Mouse (Mus musculus): ENCODE data around the gene Ttc21a.

Gene Ttc21a

DNA sequence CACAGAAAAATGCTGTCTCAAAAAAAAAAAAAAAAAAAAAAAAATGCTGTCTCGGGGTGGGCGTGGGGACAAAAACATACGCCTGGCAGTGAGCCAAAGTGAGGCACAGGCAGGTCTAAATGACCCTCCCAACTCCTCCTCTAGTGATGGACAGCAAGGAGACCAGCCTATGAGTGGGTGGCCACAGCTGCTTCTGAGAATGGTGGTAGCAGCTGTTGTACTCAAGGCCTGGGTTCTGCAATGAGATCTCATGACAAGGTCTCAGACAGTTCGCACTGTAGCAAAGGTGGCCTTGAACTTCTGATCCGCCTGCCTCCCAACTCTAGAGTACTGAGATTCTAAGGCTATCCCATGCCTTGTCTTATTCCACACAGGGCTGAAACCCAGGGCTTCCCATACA, 4.0 kb downstream of the Ttc21a start:
- no peak for DNase-seq (ENCODE audit: low spot score in 2 of 2)

DNA sequence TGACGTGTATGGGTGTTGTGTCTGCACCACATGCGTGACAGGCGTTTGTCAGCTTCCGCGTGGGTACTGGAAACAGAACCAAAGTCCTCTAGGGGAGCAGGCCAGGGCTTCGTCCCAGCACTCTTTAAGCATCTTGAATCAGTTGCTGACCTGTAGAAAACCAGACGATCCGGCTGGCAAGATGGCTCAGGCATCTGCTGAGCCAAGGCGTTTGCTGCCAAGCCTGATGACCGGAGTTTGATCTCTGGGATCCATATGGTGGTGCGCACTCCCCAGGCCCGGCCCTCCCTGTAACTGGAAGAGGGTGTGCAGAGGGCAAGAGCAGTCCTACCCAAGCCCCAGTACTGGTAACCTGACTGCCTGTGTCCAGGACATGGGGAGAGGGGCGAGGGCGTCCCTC, 4.5 kb downstream of the Ttc21a start:
- DNase-seq (ENCODE audit: low spot score in 2 of 2) = no peak

DNA sequence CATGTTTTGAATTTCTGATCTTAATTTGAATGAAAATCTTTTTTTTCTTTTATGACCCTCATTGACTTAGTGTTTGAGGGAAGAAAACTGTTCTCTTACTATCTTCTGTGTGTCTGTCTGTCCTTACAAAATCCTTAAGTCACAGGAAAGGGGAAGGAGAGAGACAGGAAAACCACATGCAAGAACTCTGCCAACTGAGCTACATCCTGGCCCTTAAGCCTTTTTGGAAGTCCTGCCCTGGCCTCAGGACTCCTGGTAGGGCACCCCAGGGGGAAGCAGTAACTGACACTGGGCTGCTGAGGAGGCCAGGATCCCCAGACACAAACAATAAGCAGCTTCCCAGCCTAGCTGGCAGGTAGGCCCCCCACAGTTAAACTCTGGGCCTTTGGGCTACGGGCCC, 5.9 kb downstream of the Ttc21a start:
- DNase-seq (ENCODE audit: low spot score in 2 of 2) = no peak

DNA sequence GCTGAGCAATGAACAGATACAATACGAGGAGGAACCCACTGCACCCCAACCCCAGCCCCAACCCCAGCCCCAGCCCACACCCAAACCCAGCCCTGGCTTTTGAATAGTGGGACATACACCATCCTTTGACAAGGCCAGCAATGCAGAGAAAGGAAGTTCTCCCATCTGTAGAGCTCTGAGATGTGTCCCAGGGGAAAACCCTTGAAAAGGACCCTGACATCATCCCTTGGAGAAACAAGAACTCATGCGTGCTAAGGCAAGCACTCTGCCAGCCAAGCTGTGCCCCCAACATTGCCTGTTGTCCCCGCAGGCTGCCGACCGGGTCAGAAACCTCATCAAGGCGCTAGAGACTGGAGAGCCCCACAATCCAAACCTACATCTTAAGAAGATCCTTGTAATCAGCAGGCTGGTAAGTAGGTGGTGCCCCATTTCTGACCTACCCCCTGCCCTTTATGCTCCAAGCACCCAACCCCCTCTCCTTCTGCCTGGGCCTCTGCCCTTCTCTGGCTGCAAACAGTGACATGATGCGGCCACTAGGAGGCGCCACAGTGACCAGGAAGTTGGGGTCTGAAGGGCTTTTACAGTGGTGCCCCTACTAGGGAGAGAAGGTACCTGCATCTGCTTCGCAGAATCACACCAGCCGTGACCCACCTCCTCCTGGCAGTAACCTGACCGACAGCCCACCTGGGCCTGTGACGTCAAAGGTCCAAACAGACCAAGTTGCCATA, 7.9 kb downstream of the Ttc21a start:
- no peak for DNase-seq (ENCODE audit: low spot score in 2 of 2)

DNA sequence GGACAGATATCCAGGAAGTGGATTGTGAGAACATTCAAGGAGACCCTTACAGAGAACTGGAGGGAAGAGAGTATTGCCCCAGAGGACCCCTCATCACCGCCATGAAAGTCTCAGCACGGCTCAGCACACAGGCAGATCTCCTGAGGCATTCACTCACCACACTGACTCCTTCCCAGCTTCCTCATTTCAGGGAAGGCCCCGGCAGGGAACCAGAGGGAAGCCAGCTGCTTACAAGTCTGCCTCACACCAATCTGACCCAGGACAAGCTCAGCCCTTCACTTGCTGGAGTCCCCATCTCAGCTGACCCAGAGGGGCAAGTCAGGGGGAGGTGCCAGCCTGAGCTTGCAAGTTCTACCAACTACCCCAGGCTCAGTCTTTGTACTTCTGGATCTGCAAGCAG, 11.4 kb downstream of the Ttc21a start:
- no peak for DNase-seq (ENCODE audit: low spot score in 2 of 2)

DNA sequence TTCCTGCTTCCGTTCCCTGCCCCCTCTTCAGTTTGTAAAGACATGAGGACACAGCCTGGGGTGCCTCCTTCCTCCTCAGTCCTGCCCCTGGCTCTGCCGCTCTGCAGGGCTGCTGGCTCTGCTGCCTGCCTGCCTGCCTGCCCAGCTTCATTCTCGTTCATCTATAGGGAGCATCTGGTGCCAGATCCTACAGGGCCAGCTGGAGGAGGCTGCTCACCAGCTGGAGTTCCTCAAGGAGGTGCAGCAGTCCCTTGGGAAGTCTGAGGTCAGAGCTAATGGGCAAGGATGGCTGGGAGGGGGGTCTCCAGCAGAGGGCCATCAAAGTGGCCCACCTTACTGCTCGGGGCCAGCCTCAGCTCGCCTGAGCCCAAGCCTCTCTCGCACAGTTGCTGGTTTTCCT, 13.0 kb downstream of the Ttc21a start:
- no peak for DNase-seq (ENCODE audit: low spot score in 2 of 2)

DNA sequence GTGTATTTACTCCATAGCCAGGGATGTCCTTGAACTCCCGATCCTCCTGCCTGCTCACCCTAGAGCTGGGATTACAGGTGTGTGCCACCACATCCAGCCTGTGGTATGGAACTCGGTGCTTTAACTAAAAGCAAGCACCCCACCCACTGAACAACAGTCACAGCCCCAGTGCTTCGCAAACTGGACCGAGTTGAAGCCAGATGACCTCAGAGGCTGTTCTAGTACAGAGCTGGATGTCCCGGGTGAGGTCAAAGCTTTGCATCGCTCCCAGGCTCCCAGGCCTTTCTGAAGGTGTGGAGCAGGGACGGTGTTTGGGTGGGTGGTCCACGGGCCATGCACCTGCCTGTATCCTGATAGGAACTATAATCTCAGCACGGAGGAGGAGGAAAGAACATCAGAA, 14.0 kb downstream of the Ttc21a start:
- no peak for DNase-seq (ENCODE audit: low spot score in 2 of 2)

DNA sequence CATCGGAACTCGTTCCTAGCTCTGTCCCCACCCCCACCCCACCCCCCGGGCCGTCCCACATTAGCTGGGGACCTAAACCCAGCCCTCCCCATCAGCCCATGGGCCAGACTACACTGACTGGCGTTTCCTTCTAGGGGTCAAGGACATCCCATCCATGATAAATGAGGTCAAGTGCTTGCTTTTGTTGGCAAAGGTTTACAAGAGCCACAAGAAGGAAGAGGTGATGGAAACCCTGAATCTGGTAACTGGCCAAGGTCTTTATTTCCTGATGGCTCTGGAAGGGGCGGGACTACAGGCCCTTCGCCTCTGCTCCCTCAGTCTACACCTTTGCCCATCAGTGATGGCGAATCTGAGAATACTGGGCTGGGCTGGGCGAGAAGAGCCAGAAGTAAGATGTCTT, 21.4 kb downstream of the Ttc21a start:
- DNase-seq (ENCODE audit: low spot score in 2 of 2) = no peak

DNA sequence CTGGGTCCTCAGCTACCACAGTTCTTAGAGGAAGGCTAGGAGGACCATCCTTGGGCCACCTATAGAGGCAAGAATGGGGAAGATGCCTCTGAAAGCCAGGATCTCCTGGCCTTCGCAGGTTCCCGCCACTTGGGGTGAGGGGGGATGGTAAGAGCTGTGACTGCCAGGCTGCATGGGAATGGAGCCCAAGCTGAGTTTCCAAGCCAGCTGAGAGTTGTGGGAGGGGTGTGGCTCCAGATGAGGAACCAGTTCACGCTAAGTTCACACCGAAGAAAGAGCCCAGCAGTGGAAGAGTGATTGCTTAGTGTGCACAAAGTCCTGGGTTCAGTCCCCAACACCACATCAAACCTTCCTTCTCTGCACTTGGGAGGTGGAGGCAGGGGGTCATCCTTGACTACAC, 24.8 kb downstream of the Ttc21a start:
- no peak for DNase-seq (ENCODE audit: low spot score in 2 of 2)

DNA sequence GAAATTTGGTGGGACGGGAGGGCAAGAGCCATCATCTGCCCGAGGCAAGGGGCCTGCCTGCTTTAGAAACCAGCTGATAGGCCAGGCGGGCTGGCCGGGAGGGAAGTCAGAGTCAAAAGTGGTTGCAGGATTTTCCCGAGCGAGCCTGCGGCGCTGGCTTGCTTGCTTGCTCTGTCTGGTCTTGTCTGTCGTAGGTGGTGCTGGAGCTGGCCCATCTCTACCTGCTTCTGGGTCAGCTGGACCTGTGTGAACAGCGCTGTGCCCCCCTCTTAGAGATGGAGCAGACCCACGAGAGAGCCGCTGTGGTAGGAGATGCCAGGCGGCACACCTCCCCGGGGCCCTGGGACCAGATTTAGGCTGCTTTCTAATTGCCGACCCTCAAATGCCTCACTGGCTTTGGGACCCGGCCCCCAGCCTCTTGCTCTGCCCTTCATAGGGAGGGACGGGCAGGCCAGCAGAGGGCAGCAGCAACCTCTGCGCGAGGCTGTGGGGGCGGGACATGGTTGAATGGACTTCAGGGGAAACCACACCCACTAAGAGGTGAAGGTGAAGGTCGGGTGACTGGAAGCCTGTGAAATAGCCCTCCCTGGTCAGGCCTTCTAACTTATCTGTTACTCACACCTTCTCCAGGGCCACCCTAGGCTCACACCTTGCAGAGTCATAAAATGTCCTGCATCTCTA, 25.7 kb downstream of the Ttc21a start:
- no peak for DNase-seq (ENCODE audit: low spot score in 2 of 2)

DNA sequence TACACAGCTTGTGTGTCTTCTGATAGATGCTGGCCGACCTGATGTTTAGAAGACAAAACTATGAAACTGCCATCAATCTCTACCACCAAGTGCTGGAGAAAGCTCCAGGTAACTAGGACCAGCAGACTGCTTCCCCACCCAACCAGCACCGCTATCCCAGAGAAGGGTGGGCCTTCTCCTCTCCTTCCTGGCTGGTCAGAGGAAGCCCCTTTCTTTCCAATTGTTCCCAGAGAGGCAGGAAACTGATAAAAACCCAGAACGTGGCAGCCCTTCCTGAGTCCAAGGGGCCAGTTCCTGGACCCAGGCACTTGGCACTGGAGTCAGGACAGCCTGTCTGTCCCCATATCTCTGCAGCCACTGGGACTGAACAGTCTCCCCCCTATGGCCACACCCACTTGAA, 26.8 kb downstream of the Ttc21a start:
- no peak for DNase-seq (ENCODE audit: low spot score in 2 of 2)

DNA sequence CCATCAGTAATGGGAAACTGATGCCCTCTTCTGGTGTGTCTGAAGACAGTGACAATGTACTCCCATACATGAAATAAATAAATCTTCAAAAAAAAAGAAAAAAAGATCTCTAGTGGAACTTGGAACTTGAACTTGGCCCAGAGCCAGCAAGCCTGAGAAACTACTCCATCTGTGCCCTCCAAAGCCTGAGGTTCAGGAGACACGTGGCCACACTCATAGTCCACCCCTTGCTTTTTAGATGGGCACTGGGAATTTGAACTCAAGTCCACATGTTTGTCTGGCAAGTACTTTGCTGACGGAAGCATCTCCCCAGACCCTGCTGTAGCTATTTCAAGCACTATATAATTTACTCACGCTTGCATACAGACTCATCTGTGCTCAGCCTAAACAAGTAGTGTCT, 27.8 kb downstream of the Ttc21a start:
- DNase-seq (ENCODE audit: low spot score in 2 of 2) = no peak

DNA sequence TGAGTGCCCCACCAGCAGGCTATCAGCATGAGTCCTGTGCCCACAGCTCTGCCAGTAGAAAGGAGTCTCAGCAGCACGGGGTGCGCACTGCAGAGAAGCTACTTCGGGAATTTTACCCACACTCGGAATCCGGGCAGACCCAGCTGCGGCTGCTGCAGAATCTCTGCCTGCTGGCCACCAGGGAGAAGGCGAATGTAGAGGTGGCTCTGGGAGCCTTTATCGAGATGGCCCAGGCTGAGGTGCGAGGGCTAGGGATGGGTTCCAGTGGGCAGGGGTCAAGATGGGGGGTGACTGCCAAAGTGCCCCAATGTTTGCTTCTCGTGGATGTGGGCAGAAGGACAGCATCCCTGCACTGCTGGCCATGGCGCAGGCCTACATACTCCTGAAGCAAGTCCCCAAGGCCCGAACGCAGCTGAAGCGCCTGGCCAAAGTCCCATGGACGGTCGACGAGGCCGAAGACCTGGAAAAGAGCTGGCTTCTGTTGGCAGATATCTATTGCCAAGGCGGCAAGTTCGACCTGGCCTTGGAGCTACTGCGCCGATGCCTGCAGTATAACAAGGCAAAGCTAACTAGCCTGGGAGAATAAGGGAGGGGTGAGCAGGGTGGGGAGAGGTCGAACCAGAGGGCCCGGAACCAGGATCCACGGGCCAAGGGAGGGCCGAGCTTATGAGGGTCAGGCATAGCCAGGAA, 29.0 kb downstream of the Ttc21a start:
- DNase-seq (ENCODE audit: low spot score in 2 of 2) = no peak

DNA sequence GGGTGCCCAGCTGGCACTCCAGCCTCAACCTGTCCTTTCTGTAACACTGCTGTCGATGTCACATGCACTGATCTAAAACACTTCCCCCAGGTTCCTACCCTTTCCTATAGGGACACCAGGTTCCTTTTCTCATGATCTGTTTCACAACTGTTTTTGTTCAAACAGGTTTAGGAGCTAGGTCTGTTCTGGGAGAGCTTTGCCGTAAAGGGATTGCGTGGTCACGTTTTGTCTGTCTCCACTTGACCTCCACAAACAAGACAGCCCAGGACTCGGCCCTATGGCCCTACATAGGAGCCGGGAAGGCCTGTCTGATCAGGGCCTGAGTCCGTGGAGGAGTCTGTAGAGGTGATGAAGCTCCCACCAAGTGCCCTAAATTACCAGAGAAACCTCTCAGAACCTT, 32.4 kb downstream of the Ttc21a start:
- no peak for DNase-seq (ENCODE audit: low spot score in 2 of 2)

DNA sequence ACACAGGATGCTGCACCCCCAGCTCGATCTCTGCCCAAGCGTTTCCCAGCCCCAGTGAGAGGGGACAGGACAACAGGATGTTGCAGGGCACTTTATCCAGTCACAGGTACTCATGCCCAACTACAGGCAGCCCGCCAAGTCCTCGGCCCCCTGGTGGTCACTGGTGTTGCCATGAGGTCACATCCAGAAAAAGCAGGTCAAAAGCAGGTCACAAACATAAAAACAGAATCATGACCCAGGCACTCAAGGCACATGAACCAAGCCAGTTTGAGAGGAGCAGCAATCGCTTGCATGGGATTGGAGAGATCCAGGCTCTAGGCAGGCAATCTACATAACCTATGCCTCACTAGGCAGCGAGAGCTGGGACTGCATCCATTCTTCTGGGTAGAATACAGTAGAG, 32.8 kb downstream of the Ttc21a start:
- DNase-seq (ENCODE audit: low spot score in 2 of 2) = no peak

DNA sequence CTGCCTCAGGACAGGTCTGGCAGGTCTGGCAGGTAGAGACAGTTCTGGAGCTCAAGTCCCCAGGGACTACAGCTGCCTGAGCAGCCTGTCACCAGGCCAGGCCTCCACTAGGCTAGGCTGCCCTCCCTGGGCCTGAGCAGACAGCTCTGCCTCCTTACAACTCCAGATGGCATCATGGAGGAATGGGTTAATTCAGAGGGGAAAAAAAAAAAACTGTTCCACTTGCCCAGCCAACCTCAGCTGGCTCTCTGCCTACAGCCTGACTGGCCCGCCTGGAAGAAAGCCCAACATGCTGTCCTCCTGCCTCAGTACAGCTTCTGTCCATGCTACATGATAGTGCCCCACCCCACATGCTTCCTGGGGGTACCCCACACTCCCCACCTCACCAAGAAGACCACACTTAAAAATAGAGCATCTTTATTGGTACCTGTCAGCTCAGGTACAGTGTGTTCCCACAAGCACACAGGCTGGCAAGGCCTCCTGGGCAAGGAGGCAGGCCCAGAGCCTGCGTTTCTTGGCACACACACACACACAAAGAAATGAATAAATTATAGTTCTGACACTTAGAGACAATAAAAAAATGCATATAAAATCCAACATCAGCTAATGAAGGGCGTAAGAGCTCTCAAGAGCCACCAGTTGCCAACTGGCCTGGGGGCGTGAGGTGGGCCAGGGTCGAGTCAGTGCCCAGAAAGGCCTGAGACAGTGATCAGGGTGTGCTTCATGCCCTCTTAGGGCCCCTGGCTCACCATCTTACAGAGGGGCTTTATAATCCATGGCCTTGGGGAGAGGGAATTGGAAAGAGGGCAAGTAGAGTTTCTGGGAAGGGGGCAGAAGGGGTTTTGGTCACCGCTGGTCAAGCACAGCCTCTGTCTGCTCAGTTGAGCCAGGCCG, 33.6 kb downstream of the Ttc21a start:
- no peak for DNase-seq (ENCODE audit: low spot score in 2 of 2)

DNA sequence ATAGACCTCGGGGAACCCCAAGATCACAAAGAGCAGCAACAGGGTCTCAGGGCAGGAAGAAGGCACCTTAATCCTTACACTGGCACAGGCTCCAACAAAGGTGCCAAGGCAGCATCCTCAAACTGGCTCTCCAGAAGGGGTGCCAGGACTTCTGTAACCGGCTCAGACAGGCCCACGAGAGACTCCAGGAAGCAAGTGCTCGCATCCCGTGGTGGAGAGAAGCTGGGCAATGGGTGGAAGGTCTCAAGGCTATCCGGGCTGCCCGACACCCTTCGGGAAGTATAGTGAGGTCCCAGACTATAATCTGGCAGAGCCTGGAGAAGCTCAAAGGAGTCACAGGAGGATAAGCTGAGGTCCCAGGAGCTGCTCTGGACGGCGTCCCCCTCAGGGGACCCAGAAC, 34.8 kb downstream of the Ttc21a start:
- DNase-seq (ENCODE audit: low spot score in 2 of 2) = no peak

DNA sequence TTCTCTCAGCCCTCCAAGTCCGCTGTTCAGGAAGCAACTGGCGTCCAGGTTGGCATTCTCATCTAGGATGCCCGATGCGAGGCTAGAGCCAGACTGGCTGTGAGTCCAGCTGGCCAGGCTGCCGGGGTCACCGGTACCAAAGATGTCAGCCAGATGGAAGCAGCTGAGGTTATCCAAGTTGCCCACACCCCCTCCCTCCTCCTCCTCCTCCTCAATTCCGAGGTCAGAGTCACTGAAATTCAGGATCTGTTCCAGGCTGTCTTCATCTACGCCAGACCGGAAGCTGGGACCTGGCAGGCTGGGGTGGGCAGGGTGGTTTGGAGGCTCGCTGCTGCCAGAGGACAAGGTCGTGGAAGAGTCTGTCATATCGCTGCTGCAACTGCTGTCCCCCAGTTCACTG, 35.2 kb downstream of the Ttc21a start:
- no peak for DNase-seq (ENCODE audit: low spot score in 2 of 2)

DNA sequence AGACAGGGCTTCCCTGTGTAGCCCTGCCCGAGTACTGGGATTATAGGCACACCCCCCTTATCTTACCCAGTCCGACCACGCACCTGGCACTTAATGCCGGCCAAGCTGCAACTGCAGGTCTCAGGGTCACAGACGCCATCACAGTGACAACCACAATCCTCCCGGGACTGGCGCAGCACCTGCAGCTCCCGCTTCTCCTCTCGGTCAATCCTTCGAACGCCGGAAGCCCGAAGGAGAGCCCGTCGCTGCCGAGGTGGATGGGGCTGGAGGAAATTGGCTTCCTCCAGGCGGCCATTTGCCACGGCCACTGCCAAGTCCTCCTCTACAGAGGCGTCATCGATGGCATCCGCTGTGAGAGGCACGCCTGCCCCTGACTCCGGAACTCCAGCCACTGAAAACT, 35.9 kb downstream of the Ttc21a start:
- no peak for DNase-seq (ENCODE audit: low spot score in 2 of 2)

DNA sequence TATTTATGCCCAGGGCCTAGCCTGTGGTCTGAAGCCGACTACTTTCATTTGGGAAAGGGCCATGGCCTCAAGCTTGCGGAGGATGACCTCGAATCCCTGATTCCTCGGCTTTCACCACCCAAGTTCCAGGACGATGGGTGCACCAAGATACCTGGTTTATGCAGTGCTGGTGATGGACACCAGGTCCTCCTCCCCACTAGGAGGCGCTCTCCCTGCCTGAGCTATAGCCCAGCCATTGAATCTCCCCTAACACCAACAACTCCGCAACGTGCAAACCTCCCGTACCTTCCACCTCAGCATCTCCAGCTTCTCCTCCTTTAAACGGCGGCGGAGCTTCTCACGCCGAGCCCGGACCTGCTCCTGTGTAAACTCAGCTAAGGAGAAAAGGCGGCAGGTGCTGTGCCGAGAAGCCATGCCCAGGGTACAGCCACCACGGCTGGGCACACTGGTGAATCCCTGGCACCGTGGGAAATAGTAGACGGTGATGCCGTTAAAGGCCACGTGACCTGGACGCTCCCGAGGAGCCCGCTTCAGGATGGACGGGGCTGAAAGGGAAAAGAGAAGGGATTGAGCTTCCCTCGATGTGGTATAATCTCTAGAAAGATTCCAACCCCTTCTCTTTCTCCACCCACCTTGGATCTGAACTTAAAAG, 36.6 kb downstream of the Ttc21a start:
- no peak for DNase-seq (ENCODE audit: low spot score in 2 of 2)

DNA sequence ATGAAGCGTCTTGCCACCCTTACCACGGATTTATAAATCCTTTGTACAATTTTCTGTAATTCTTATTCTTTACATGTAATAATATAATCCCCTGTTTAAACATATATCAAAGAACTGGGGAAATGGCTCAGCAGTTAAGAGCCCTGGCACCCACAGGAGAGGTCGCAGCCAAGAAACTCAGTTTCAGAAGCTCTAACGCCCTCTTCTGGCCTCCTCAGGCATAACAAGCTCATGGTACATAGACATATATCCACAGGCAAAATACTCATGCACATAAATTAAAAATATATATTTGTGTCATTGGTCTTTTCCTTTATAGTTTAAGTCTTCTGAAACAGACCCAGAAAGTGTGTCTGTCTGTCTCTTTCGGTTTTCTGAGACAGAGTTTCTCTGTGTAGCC, 37.2 kb downstream of the Ttc21a start:
- no peak for DNase-seq (ENCODE audit: low spot score in 2 of 2)

DNA sequence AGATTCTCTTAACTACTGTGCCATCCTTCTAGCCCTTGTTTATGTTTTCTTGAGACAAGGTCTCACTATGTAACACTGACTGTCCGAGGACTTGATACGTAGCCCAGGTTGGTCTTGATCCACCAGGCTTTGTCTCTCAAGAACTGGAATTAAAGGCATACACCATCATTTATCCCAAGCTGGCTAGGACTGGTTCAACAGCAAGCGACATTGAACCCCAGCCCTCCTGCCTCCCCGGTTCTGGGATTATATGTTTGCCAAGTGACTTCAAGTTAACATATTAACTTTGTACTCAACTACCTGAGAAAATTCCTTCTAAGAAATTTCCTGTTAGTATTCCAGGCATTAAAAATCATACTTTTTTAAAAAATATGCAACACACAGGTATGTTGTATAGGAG, 37.9 kb downstream of the Ttc21a start:
- DNase-seq (ENCODE audit: low spot score in 2 of 2) = no peak

All from frontal cortex, postnatal 25 days (tissue).